Mouse (Mus musculus): ENCODE measurements around the gene Ube2t. TPM values are rescaled to one million over a fixed set of nuclear protein-coding genes. Genes with fewer than 3 reads are reported as not detected.

Gene Ube2t
- polyA plus RNA-seq, 1 experiment from 2014 or later = 48.2 TPM

DNA sequence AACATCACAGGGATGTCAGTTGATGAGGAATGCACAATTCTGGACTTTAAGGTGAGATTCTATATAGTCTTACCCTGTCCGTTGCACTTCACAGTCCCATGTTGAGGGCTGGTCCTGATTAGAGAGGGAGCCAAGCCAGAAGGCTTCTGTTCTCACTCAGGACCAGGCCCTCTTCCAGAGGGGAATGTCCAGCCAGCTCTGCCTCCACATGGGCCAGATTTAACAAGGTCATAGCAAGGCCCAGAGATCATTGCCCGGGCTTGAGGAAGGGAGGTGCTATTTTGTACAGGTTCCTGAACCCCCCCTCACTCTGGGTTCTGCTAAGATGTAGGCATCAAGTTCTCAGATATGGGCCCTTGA lies 55.3 kb downstream of the Ube2t start:
- Histone ChIP-seq H3K27me3 (ENCODE audit: control insufficient read depth, insufficient read depth, low read length) (no peaks in the 10 kb centered on the region), H3K4me3 (ENCODE audit: low read depth, low read length) (no peak overlapping the region), H3K36me3 (ENCODE audit: control insufficient read depth, insufficient read depth, low read length) (no peaks in the 10 kb centered on the region), H3K4me2 (no peak overlapping the region), H3K9ac (ENCODE audit: low read length) (no peak overlapping the region), H3K4me1 (ENCODE audit: control insufficient read depth, insufficient read depth, low read length) (no peaks in the 10 kb centered on the region; the same call in 1 of the 2 replicates), H3K9me3 (ENCODE audit: control insufficient read depth, low read length) (no peaks in the 10 kb centered on the region), H3K27ac (ENCODE audit: low read depth, low read length) (no peak overlapping the region)
- 91% methylated on average over 2 of the region's 2 CpGs for WGBS
- no peak for ATAC-seq (ENCODE audit: low FRiP score)
- no peak for DNase-seq (ENCODE audit: low spot score, missing footprints)

DNA sequence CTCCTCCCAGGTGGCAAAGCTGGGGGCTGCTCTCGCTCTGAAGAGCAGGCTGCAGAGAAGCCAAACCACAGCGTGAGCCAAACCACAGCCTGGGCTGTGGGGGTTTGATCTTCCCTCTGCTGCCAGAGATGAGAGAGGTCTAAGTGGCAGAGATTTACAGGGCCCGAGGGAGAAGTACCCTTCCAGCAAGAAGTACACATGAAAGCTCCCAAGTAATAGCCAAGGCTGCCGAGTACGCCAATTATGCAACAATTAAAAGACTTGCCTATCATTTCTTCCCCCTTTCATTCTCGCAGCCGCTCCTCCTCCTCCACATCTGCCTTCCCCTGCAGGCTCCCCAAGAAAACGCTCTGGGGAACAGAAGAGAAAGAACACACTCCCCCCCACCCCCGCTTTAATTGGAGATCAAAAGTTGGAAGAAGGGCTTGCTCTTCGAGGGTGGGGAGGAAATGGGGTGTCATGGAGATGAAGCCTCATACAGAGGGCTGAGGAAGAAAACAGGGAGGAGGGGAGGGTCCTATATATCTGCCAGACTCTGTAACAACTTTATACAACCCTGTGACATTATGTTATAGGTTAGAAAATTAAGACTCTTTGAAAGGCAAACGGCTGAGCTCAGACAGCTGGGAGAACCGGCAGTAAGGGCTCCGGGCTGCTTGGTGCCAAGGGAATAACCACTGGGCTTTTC lies 56.9 kb downstream of the Ube2t start:
- Histone ChIP-seq H3K9me3 (ENCODE audit: control insufficient read depth, low read length) (no peaks in the 10 kb centered on the region), H3K27me3 (ENCODE audit: control insufficient read depth, insufficient read depth, low read length) (no peaks in the 10 kb centered on the region), H3K36me3 (ENCODE audit: control insufficient read depth, insufficient read depth, low read length) (no peaks in the 10 kb centered on the region), H3K4me3 (ENCODE audit: low read depth, low read length) (no peak overlapping the region), H3K4me1 (ENCODE audit: control insufficient read depth, insufficient read depth, low read length) (no peaks in the 10 kb centered on the region; the same call in 1 of the 2 replicates), H3K4me2 (no peak overlapping the region), H3K9ac (ENCODE audit: low read length) (no peak overlapping the region), H3K27ac (ENCODE audit: low read depth, low read length) (no peak overlapping the region)
- 49% methylated on average over 13 of the region's 13 CpGs for WGBS
- no peak for ATAC-seq (ENCODE audit: low FRiP score)
- no peak for DNase-seq (ENCODE audit: low spot score, missing footprints)

DNA sequence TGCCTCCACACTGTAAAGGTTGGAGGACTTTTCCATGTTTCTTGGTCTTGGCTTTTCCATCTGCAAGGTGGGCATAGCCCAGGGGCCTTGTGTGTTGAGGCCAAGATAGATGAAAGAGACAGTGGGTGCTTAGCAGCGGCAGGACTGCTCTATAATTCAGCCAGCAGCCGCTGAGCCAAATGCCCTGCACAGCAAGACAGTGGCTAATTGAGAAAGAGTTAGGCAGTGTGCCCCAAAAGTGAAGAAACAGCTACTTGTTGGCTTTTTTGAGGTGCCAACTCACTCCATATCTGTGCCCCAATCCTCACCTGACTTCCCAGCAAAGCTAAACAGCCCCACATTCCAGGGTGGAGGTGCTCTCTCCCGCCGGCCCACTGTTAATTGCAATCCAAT lies 57.4 kb downstream of the Ube2t start:
- Histone ChIP-seq H3K27me3 (ENCODE audit: control insufficient read depth, insufficient read depth, low read length) (no peaks in the 10 kb centered on the region), H3K9ac (ENCODE audit: low read length) (no peak overlapping the region), H3K4me1 (ENCODE audit: control insufficient read depth, insufficient read depth, low read length) (no peaks in the 10 kb centered on the region; the same call in 1 of the 2 replicates), H3K36me3 (ENCODE audit: control insufficient read depth, insufficient read depth, low read length) (no peaks in the 10 kb centered on the region), H3K9me3 (ENCODE audit: control insufficient read depth, low read length) (no peaks in the 10 kb centered on the region), H3K4me3 (ENCODE audit: low read depth, low read length) (no peak overlapping the region), H3K27ac (ENCODE audit: low read depth, low read length) (no peak overlapping the region), H3K4me2 (no peak overlapping the region)
- no peak for DNase-seq (ENCODE audit: low spot score, missing footprints)
- WGBS = 80% methylated on average over 4 of the region's 4 CpGs
- ATAC-seq (ENCODE audit: low FRiP score) = no peak

DNA sequence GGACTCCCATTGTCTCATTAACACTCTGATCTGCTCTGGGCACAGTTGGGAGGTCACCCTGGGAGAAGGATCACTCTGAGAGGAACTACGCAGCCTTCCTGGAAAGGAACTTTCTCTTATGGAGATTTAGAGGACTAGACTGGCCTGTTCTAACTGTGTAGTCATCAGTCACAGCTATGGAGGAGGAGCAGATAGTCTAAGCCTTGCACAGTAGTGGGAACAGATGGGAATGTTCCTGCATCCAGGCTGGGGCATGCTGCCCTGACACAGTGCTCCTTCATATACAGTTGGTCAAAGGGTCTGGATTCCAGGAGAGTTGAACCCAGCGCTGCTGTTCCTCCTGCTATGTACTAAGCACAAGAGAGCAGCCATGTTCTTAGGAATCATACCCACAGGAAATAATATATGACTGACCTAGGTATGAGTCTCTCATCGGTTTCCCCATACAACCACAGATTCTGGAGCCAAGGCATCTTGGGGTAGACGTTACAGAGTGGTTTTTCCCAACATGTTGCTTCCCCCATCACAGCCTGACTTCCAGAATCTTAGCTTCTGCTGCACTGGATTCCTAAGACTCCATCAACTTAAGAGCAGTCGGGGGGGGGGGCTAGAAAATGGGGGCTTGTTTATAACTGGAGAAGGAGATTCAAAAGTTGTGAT lies 58.0 kb downstream of the Ube2t start:
- Histone ChIP-seq H3K9ac (ENCODE audit: low read length) (no peak overlapping the region), H3K27ac (ENCODE audit: low read depth, low read length) (no peak overlapping the region), H3K36me3 (ENCODE audit: control insufficient read depth, insufficient read depth, low read length) (no peaks in the 10 kb centered on the region), H3K27me3 (ENCODE audit: control insufficient read depth, insufficient read depth, low read length) (no peaks in the 10 kb centered on the region), H3K4me1 (ENCODE audit: control insufficient read depth, insufficient read depth, low read length) (no peaks in the 10 kb centered on the region; the same call in 1 of the 2 replicates), H3K4me2 (no peak overlapping the region), H3K4me3 (ENCODE audit: low read depth, low read length) (no peak overlapping the region), H3K9me3 (ENCODE audit: control insufficient read depth, low read length) (no peaks in the 10 kb centered on the region)
- ATAC-seq (ENCODE audit: low FRiP score) (no peak), DNase-seq (ENCODE audit: low spot score, missing footprints) (no peak)
- 85% methylated on average over 5 of the region's 5 CpGs for WGBS

DNA sequence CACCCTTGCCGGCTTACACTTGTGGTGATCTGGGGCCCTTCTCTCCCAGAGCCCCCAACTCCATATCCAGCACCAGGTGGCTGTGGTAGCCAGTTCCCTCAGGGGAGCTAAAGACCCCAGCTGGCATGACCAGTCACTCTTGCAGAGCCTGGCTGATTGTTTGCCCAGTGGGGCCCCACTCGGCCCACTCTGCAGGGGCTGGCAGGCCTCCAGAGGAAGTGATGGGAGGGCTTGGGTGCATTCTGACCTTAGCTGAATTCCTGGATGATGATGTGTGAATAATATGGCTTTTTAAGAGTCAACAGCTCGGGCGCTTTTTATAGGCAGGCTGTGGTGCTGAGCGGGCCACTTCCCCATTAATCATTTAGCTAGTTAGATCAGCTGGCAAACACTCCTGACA lies 58.6 kb downstream of the Ube2t start:
- Histone ChIP-seq H3K4me2 (no peak overlapping the region), H3K27me3 (ENCODE audit: control insufficient read depth, insufficient read depth, low read length) (no peaks in the 10 kb centered on the region), H3K4me3 (ENCODE audit: low read depth, low read length) (no peak overlapping the region), H3K4me1 (ENCODE audit: control insufficient read depth, insufficient read depth, low read length) (no peaks in the 10 kb centered on the region; the same call in 1 of the 2 replicates), H3K27ac (ENCODE audit: low read depth, low read length) (no peak overlapping the region), H3K36me3 (ENCODE audit: control insufficient read depth, insufficient read depth, low read length) (no peaks in the 10 kb centered on the region), H3K9ac (ENCODE audit: low read length) (no peak overlapping the region), H3K9me3 (ENCODE audit: control insufficient read depth, low read length) (no peaks in the 10 kb centered on the region)
- DNase-seq (ENCODE audit: low spot score, missing footprints) (no peak), ATAC-seq (ENCODE audit: low FRiP score) (no peak)
- 65% methylated on average over 5 of the region's 5 CpGs for WGBS

DNA sequence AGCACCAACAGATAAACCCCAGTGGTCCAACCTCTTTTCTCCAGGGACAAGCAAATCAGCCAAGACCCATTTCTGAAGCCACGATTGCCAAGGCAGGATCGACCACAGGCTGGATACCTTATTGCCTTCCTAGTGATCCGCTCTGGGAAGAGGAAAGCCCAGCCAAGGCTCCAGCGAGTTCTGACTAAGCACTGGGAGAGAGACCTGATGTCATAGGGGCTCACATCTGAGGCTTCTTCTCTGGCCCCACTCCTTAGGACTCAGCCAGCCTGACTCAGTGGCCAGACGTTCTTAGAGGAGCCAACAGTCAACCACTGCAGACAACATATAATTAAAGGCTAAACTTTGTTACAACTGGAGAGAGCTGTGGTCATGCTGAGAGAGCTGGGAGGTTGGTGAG lies 59.6 kb downstream of the Ube2t start:
- DNase-seq (ENCODE audit: low spot score, missing footprints) = no peak
- H3K27ac ChIP-seq (ENCODE audit: low read depth, low read length) = no peak overlapping the region
- no peaks in the 10 kb centered on the region; the same call in 1 of the 2 replicates for H3K4me1 ChIP-seq (ENCODE audit: control insufficient read depth, insufficient read depth, low read length)
- H3K4me3 ChIP-seq (ENCODE audit: low read depth, low read length) = no peak overlapping the region
- H3K4me2 ChIP-seq = no peak overlapping the region
- H3K27me3 ChIP-seq (ENCODE audit: control insufficient read depth, insufficient read depth, low read length) = no peaks in the 10 kb centered on the region
- WGBS = 79% methylated on average over 5 of the region's 5 CpGs
- no peaks in the 10 kb centered on the region for H3K36me3 ChIP-seq (ENCODE audit: control insufficient read depth, insufficient read depth, low read length)
- ATAC-seq (ENCODE audit: low FRiP score) = no peak
- no peaks in the 10 kb centered on the region for H3K9me3 ChIP-seq (ENCODE audit: control insufficient read depth, low read length)
- no peak overlapping the region for H3K9ac ChIP-seq (ENCODE audit: low read length)

DNA sequence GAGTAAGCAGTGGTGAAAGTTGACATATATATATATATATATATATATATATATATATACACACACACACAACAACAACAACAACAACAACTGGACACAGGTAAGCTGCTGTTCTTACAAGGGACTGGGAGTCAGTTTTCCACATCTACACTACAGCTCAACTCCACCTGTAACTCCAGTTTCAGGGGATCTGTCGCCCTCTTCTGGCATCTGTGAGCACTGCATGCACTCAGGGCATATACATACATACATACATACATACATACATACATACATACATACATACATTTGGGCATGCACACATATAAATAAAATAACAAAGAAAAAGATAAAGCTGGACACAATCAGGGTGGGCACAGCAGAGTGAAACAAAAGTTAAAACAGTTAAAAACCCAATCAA lies 61.2 kb downstream of the Ube2t start:
- Histone ChIP-seq H3K27me3 (ENCODE audit: control insufficient read depth, insufficient read depth, low read length) (no peaks in the 10 kb centered on the region), H3K4me2 (no peak overlapping the region), H3K36me3 (ENCODE audit: control insufficient read depth, insufficient read depth, low read length) (no peaks in the 10 kb centered on the region), H3K4me3 (ENCODE audit: low read depth, low read length) (no peak overlapping the region), H3K4me1 (ENCODE audit: control insufficient read depth, insufficient read depth, low read length) (no peaks in the 10 kb centered on the region; the same call in 1 of the 2 replicates), H3K9ac (ENCODE audit: low read length) (no peak overlapping the region), H3K9me3 (ENCODE audit: control insufficient read depth, low read length) (no peaks in the 10 kb centered on the region; the same call in 1 of the 2 replicates), H3K27ac (ENCODE audit: low read depth, low read length) (no peak overlapping the region)
- WGBS = 77% methylated on average over 1 of the region's 1 CpGs
- no peak for DNase-seq (ENCODE audit: low spot score, missing footprints)
- ATAC-seq (ENCODE audit: low FRiP score) = no peak

Other genes with a start within 250 kb of the Ube2t start
- 7.5 and 9.2 TPM in 2 replicates for gene Ppp1r12b, start 6.6 kb upstream of the Ube2t start, polyA plus RNA-seq (2014; fragmentation: Nextera tagmentation; extraction: Ambion mirVana)
- gene Lgr6, start 142.7 kb downstream of the Ube2t start, polyA plus RNA-seq (2014; fragmentation: Nextera tagmentation; extraction: Ambion mirVana) = 0.12 and 0.15 TPM in 2 replicates
- 1.4 and 1.6 TPM in 2 replicates for gene Ptpn7, start 170.1 kb downstream of the Ube2t start, polyA plus RNA-seq (2014; fragmentation: Nextera tagmentation; extraction: Ambion mirVana)
- gene Arl8a, start 184.3 kb downstream of the Ube2t start, polyA plus RNA-seq (2014; fragmentation: Nextera tagmentation; extraction: Ambion mirVana) = 61.3 and 72.2 TPM in 2 replicates
- not detected in 2 replicates for gene Gpr37l1, start 205.1 kb downstream of the Ube2t start, polyA plus RNA-seq (2014; fragmentation: Nextera tagmentation; extraction: Ambion mirVana)